Mouse (Mus musculus): ENCODE data around the gene Prss8. TPM values are rescaled to one million over a fixed set of nuclear protein-coding genes. Genes with fewer than 3 reads are reported as not detected.

Prss8 gene
- polyA plus RNA-seq, 1 experiment from 2014 or later: 3.4 TPM

DNA sequence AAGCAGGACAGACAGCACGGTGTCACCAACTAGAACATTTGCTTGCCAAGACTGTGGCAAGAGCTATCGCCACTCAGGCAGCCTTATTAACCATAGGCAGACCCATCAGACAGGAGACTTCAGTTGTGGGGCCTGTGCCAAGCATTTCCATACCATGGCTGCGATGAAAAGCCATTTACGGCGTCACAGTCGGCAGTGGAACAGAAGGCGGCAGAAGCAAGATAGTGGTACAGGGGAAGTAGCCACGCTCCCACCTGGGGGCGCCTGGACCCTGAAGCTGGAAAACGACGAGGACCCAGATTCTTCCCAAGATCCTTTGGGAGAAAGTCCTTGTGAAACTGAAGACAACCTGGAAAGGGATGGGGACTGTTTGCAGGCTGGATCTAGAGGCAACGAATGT, 49.5 kb downstream of the Prss8 start:
- no peak for ATAC-seq (ENCODE audit: low FRiP score)
- H3K36me3 ChIP-seq (ENCODE audit: control insufficient read depth, insufficient read depth, low read length): peaks cover 38% of the 10 kb centered on the region
- 90% methylated on average over 12 of the region's 12 CpGs for WGBS
- DNase-seq (ENCODE audit: low spot score): no peak
- H3K9ac ChIP-seq (ENCODE audit: low read depth, low read length): no peak overlapping the region
- H3K4me2 ChIP-seq (replicated peaks; ENCODE audit: low read depth, low read length): no peak overlapping the region
- no peak overlapping the region for H3K4me3 ChIP-seq (ENCODE audit: low read depth, low read length)
- H3K27ac ChIP-seq (ENCODE audit: low read depth, low read length): no peak overlapping the region
- H3K4me1 ChIP-seq (replicated peaks; ENCODE audit: control insufficient read depth, insufficient read depth, low read length): peaks cover 2% of the 10 kb centered on the region
- no peaks in the 10 kb centered on the region for H3K27me3 ChIP-seq (ENCODE audit: control insufficient read depth, insufficient read depth, low read length)
- no peaks in the 10 kb centered on the region for H3K9me3 ChIP-seq (ENCODE audit: control insufficient read depth, low read length)

DNA sequence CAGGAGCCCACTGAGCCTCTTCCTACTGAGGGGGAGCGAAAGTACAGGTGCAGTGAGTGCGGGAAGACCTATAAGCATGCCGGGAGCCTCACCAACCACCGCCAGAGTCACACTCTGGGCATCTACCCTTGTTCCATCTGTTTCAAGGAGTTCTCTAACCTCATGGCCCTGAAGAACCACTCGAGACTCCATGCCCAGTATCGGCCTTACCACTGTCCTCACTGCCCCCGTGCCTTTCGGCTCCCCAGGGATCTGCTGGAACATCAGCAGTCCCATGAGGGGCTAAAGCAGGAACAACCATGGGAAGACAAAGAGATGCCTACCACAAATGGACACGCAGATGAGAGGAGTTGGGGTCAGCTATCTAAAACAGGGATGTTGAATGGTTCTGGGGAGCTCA, 50.6 kb downstream of the Prss8 start:
- 96% methylated on average over 9 of the region's 9 CpGs for WGBS
- ATAC-seq (ENCODE audit: low FRiP score) (no peak), DNase-seq (ENCODE audit: low spot score) (no peak)
- H3K36me3 ChIP-seq (ENCODE audit: control insufficient read depth, insufficient read depth, low read length): peaks cover 33% of the 10 kb centered on the region
- H3K4me3 ChIP-seq (ENCODE audit: low read depth, low read length): no peak overlapping the region
- H3K4me1 ChIP-seq (replicated peaks; ENCODE audit: control insufficient read depth, insufficient read depth, low read length): peaks cover 3% of the 10 kb centered on the region
- H3K27ac ChIP-seq (ENCODE audit: low read depth, low read length): no peak overlapping the region
- H3K4me2 ChIP-seq (replicated peaks; ENCODE audit: low read depth, low read length): no peak overlapping the region
- H3K27me3 ChIP-seq (ENCODE audit: control insufficient read depth, insufficient read depth, low read length): no peaks in the 10 kb centered on the region
- no peak overlapping the region for H3K9ac ChIP-seq (ENCODE audit: low read depth, low read length)
- no peaks in the 10 kb centered on the region for H3K9me3 ChIP-seq (ENCODE audit: control insufficient read depth, low read length)

DNA sequence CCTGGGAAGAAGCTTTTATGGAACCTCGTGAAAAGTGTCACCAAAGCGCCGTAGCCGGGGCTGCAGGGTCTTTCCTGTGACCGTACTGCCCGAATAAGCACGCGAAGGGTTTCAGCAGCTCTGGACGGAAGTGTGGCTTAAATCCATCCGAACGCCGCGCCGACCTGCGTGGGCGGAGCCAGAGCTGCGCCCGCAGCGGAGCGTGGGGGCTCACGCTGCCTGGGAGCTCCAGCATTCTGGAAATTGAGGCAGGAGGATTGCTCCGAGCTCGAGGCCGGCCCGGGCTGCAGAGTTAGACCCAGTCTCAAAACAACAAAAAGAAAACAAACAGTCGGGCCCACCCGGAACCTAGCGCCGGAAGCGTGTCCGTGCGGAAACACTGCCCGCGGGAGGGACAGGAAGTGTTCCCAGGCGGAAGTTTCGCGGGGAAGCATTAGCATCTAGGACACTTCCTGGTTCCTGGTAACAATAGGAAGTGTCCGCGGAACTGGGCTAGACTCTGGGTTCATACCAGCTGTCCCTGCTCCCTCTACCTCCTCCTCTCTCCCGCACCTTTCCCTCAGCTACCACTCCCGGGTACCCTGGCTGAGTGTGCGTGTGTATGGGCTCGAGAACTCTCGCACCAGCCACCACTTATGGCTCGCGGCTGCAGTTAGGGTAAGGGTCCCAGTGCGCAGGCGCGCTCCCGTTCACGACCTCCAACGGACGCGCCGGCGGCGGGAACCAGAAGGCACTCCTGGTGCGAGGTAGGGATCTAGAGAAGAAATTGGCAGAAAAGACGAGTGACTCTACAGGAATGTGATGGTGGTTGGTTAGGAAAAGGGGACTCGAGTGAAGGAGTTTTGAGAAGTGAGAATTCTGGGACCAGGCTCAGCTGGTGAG, 53.2 kb downstream of the Prss8 start, which contains the start of gene Zfp668:
TSS of gene Zfp668 (minus strand) at position 362 of the 882 bp plus-strand sequence.
- H3K4me1 ChIP-seq (replicated peaks; ENCODE audit: control insufficient read depth, insufficient read depth, low read length): peaks cover 6% of the 10 kb centered on the region
- ATAC-seq (ENCODE audit: low FRiP score) (peak; percentile 69), DNase-seq (ENCODE audit: low spot score) (peak; percentile 94)
- peak within 1 kb of the TSS; percentile 98 for H3K9ac ChIP-seq (ENCODE audit: low read depth, low read length)
- no peaks in the 10 kb centered on the region for H3K27me3 ChIP-seq (ENCODE audit: control insufficient read depth, insufficient read depth, low read length)
- peak within 1 kb of the TSS; percentile 68 for H3K4me3 ChIP-seq (ENCODE audit: low read depth, low read length)
- peaks cover 23% of the 10 kb centered on the region for H3K36me3 ChIP-seq (ENCODE audit: control insufficient read depth, insufficient read depth, low read length)
- H3K4me2 ChIP-seq (replicated peaks; ENCODE audit: low read depth, low read length): peak within 1 kb of the TSS; percentile 69
- peak within 1 kb of the TSS; percentile 99 for H3K27ac ChIP-seq (ENCODE audit: low read depth, low read length)
- H3K9me3 ChIP-seq (ENCODE audit: control insufficient read depth, low read length): no peaks in the 10 kb centered on the region
- under 1% methylated on average over 60 of the region's 60 CpGs for WGBS

DNA sequence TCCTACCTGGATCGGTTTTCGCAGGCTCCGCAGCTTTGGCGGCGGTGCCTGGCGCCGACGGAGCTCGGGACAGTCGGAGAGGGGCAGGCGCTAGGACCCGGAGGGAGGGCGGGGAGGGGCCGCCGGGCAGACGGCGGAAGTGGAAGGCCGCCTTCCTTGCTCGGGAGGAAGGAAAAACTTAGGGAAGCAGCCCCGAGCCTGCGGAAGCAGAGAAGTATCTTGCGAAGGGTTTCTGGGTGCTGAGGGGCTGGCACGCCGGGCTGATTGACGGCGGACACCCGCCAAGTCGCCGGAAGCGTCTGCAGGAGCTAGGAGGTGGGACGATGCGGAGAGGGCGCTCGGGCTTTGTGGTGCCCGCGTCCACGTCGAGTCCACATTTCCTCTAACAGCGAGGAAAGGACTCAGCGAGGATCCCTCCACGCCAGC, 53.9 kb downstream of the Prss8 start, which contains the start of gene Zfp646:
TSS of gene Zfp646 (plus strand) at position 181 of the 426 bp plus-strand sequence.
- peaks cover 22% of the 10 kb centered on the region for H3K36me3 ChIP-seq (ENCODE audit: control insufficient read depth, insufficient read depth, low read length)

More for the DNA sequence above, 53.9 kb downstream of the Prss8 start, which contains the start of gene Zfp646:
- Histone ChIP-seq H3K4me3 (ENCODE audit: low read depth, low read length) (peak within 1 kb of the TSS; percentile 68), H3K9ac (ENCODE audit: low read depth, low read length) (peak within 1 kb of the TSS; percentile 98), H3K27ac (ENCODE audit: low read depth, low read length) (peak within 1 kb of the TSS; percentile 99), H3K4me2 (replicated peaks; ENCODE audit: low read depth, low read length) (peak within 1 kb of the TSS; percentile 69), H3K27me3 (ENCODE audit: control insufficient read depth, insufficient read depth, low read length) (no peaks in the 10 kb centered on the region), H3K4me1 (replicated peaks; ENCODE audit: control insufficient read depth, insufficient read depth, low read length) (peaks cover 6% of the 10 kb centered on the region), H3K9me3 (ENCODE audit: control insufficient read depth, low read length) (no peaks in the 10 kb centered on the region)
- under 1% methylated on average over 41 of the region's 41 CpGs for WGBS
- DNase-seq (ENCODE audit: low spot score) (peak; percentile 93), ATAC-seq (ENCODE audit: low FRiP score) (peak; percentile 91)

Other genes starting within 250 kb of the Prss8 start
- 58.4 and 61.5 TPM in 2 replicates for gene Bcl7c, start 221.2 kb downstream of the Prss8 start, polyA plus RNA-seq (2014; fragmentation: Nextera tagmentation; extraction: Ambion mirVana)
- 6.8 and 9.2 TPM in 2 replicates for gene Ctf1, start 217.4 kb downstream of the Prss8 start, polyA plus RNA-seq (2014; fragmentation: Nextera tagmentation; extraction: Ambion mirVana)
- 0.15 and 0.22 TPM in 2 replicates for gene Ctf2, start 197.9 kb downstream of the Prss8 start, polyA plus RNA-seq (2014; fragmentation: Nextera tagmentation; extraction: Ambion mirVana)
- 6.2 and 10.7 TPM in 2 replicates for gene Fbxl19, start 185.6 kb downstream of the Prss8 start, polyA plus RNA-seq (2014; fragmentation: Nextera tagmentation; extraction: Ambion mirVana)
- 6.7 and 8.5 TPM in 2 replicates for gene Orai3, start 160.3 kb downstream of the Prss8 start, polyA plus RNA-seq (2014; fragmentation: Nextera tagmentation; extraction: Ambion mirVana)
- gene Setd1a, start 153.4 kb downstream of the Prss8 start, polyA plus RNA-seq (2014; fragmentation: Nextera tagmentation; extraction: Ambion mirVana): 21.3 and 22.4 TPM in 2 replicates
- gene Gm49388, start 144.5 kb downstream of the Prss8 start, polyA plus RNA-seq (2014; fragmentation: Nextera tagmentation; extraction: Ambion mirVana): not detected in 2 replicates
- gene Hsd3b7, start 129.5 kb downstream of the Prss8 start, polyA plus RNA-seq (2014; fragmentation: Nextera tagmentation; extraction: Ambion mirVana): 7.6 and 7.8 TPM in 2 replicates
- 11.6 and 15.0 TPM in 2 replicates for gene Stx4a, start 105.8 kb downstream of the Prss8 start, polyA plus RNA-seq (2014; fragmentation: Nextera tagmentation; extraction: Ambion mirVana)
- 9.1 and 10.1 TPM in 2 replicates for gene Stx1b, start 105.6 kb downstream of the Prss8 start, polyA plus RNA-seq (2014; fragmentation: Nextera tagmentation; extraction: Ambion mirVana)
- gene Zfp646, start 53.9 kb downstream of the Prss8 start, polyA plus RNA-seq (2014; fragmentation: Nextera tagmentation; extraction: Ambion mirVana): 16.5 and 21.5 TPM in 2 replicates
- 23.1 and 23.3 TPM in 2 replicates for gene Zfp668, start 53.3 kb downstream of the Prss8 start, polyA plus RNA-seq (2014; fragmentation: Nextera tagmentation; extraction: Ambion mirVana)
- gene Prss53, start 39.1 kb downstream of the Prss8 start, polyA plus RNA-seq (2014; fragmentation: Nextera tagmentation; extraction: Ambion mirVana): 0.59 and 0.60 TPM in 2 replicates
- gene Gm21974, start 34.6 kb downstream of the Prss8 start, polyA plus RNA-seq (2014; fragmentation: Nextera tagmentation; extraction: Ambion mirVana): not detected in 2 replicates
- gene Vkorc1, start 34.5 kb downstream of the Prss8 start, polyA plus RNA-seq (2014; fragmentation: Nextera tagmentation; extraction: Ambion mirVana): 48.0 and 53.9 TPM in 2 replicates
- gene Bckdk, start 26.0 kb downstream of the Prss8 start, polyA plus RNA-seq (2014; fragmentation: Nextera tagmentation; extraction: Ambion mirVana): 96.5 and 105 TPM in 2 replicates
- gene Kat8, start 17.6 kb downstream of the Prss8 start, polyA plus RNA-seq (2014; fragmentation: Nextera tagmentation; extraction: Ambion mirVana): 49.7 and 50.1 TPM in 2 replicates
- gene Prss36, start 16.6 kb upstream of the Prss8 start, polyA plus RNA-seq (2014; fragmentation: Nextera tagmentation; extraction: Ambion mirVana): 8.5 and 11.0 TPM in 2 replicates
- gene Fus, start 37.4 kb upstream of the Prss8 start, polyA plus RNA-seq (2014; fragmentation: Nextera tagmentation; extraction: Ambion mirVana): 58.7 and 65.0 TPM in 2 replicates
- gene Pycard, start 63.8 kb upstream of the Prss8 start, polyA plus RNA-seq (2014; fragmentation: Nextera tagmentation; extraction: Ambion mirVana): 8.4 and 11.0 TPM in 2 replicates
- not detected in 2 replicates for gene Trim72, start 73.8 kb upstream of the Prss8 start, polyA plus RNA-seq (2014; fragmentation: Nextera tagmentation; extraction: Ambion mirVana)
- 0.42 TPM in 2 replicates for gene Itgam, start 132.5 kb upstream of the Prss8 start, polyA plus RNA-seq (2014; fragmentation: Nextera tagmentation; extraction: Ambion mirVana)
- not detected in 2 replicates for gene Gm49368, start 132.6 kb upstream of the Prss8 start, polyA plus RNA-seq (2014; fragmentation: Nextera tagmentation; extraction: Ambion mirVana)
- gene Itgax, start 199.4 kb upstream of the Prss8 start, polyA plus RNA-seq (2014; fragmentation: Nextera tagmentation; extraction: Ambion mirVana): not detected in 2 replicates
- gene Itgad, start 224.3 kb upstream of the Prss8 start, polyA plus RNA-seq (2014; fragmentation: Nextera tagmentation; extraction: Ambion mirVana): not detected in 2 replicates